Mouse (Mus musculus) urinary bladder, postnatal 25 days (tissue): ENCODE measurements at regions not wholly inside any gene's neighbourhood (a gene's known extent, or its start where the extent isn't known, plus 50 kb on each side); places are given as distances from the start of the nearest gene placed in this dataset.

Source experiments
- DNase-seq: peaks from one replicate; pipeline ENCODE4 v3.0.0; 2022; ENCODE audit warnings: low spot score

GRCm38 (mm10) chr9:63850316-63850693 is 92.5 kb upstream of the Smad3 start:
- DNase-seq, result no peak

GRCm38 (mm10) chr9:63849564-63850315 is 91.9 kb upstream of the Smad3 start:
- DNase-seq, result no peak

- peak; percentile 67 for DNase-seq
These were observed 86.2 kb upstream of the Smad3 start for GRCm38 (mm10) chr9:63843883-63844485.

GRCm38 (mm10) chr9:63843431-63843830 is 85.6 kb upstream of the Smad3 start:
- no peak for DNase-seq

GRCm38 (mm10) chr9:63841102-63841501 is 83.3 kb upstream of the Smad3 start:
- DNase-seq, result no peak

GRCm38 (mm10) chr9:63838996-63839772 is 81.4 kb upstream of the Smad3 start:
- DNase-seq, result peak; percentile 38

GRCm38 (mm10) chr9:63837552-63837951 is 79.8 kb upstream of the Smad3 start:
- DNase-seq, result no peak

GRCm38 (mm10) chr9:63836565-63837284 is 78.9 kb upstream of the Smad3 start:
- peak; percentile 65 for DNase-seq

GRCm38 (mm10) chr9:63836036-63836435 is 78.2 kb upstream of the Smad3 start:
- DNase-seq, result no peak

- DNase-seq, result no peak
These were observed 76.6 kb upstream of the Smad3 start for GRCm38 (mm10) chr9:63834416-63834815.

GRCm38 (mm10) chr9:63818163-63818562 is 60.4 kb upstream of the Smad3 start:
- DNase-seq, result no peak

- DNase-seq, result no peak
These were observed 58.7 kb upstream of the Smad3 start for GRCm38 (mm10) chr9:63816540-63816939.

GRCm38 (mm10) chr9:63809901-63810587 is 52.2 kb upstream of the Smad3 start:
- no peak for DNase-seq
